Mouse (Mus musculus): ENCODE data around the gene Gp1bb. TPM values are rescaled to one million over a fixed set of nuclear protein-coding genes. Genes with fewer than 3 reads are reported as not detected.

Gene Gp1bb
- polyA plus RNA-seq, 1 experiment from 2014 or later = 7.4 TPM

DNA sequence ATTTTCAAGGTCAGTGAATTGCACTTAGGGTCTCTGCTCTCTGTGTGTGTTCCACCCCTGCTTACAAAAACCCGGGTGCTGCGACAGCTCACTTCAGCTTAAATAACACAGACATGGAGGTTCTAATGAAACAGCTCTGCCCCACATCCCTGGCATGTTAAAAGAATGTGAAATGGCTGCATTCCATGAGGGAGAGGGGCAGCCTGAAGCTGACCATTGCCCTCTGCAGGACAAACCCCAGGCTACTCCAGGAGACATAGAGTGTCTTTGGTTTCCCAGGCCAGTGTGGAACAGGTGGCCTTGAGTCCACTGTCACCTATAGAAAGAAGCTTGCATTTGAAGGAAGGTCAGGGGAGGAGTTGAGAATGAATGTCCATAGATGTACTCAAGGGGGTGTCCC lies 41.8 kb downstream of the Gp1bb start:
- Histone ChIP-seq H3K36me3 (no peaks in the 10 kb centered on the region), H3K4me3 (no peak overlapping the region), H3K27ac (no peak overlapping the region), H3K9me3 (no peaks in the 10 kb centered on the region), H3K27me3 (ENCODE audit: insufficient read depth, poor library complexity, severe bottlenecking) (peaks cover 83% of the 10 kb centered on the region), H3K4me1 (peaks cover 38% of the 10 kb centered on the region)
- no peak for DNase-seq (ENCODE audit: low spot score)
- 21% methylated on average over 2 of the region's 2 CpGs for WGBS

DNA sequence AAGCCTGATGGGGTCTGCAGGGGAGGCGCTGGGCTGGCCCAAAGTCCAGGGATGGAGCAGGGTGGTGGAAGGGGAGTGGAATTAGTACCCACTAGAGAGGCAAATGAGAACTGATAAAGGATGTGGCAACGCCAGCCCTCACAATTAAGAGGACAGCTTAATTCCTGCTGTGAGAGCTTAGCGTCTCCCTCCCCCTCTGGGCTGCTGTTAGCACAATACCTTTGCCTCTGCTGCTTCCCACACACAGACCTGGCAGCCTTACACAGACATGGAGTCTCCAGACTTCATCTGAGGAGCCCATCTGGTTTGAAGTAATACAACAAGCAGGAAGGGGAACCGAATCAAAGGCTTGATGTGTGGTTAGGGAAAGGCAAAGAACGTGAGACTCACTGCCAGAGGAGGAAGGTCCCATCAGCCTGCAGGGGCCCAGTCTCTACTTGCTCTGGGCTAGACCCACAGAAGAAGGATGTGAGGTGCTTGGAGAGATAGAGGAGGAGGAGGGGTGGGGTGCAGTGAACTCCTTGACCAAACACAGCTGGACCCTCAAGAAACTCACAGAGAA lies 44.5 kb downstream of the Gp1bb start:
- H3K9me3 ChIP-seq = no peaks in the 10 kb centered on the region
- WGBS = 15% methylated on average over 5 of the region's 5 CpGs
- H3K4me3 ChIP-seq = no peak overlapping the region
- H3K27ac ChIP-seq = no peak overlapping the region
- DNase-seq (ENCODE audit: low spot score) = no peak
- H3K27me3 ChIP-seq (ENCODE audit: insufficient read depth, poor library complexity, severe bottlenecking) = peaks cover 63% of the 10 kb centered on the region
- peaks cover 30% of the 10 kb centered on the region for H3K4me1 ChIP-seq
- H3K36me3 ChIP-seq = no peaks in the 10 kb centered on the region

DNA sequence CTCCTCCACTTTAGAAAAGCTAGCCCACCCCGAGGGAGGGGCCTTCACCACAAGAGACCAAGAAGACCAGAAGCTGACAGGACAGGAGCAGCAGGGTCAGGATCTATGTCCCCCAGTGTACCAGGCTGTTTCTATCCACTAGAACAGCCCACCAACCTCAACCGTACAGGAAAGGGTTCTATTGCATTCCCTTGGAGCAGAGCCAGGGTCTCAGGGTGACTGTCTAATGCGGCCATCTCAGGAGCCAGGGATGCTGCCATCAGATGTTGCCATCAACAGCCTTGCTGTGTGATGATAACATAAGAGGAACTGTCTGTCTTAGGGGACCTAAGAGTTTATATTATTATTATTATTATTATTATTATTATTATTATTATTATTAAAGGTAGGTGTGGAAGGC lies 45.1 kb downstream of the Gp1bb start:
- 41% methylated on average over 3 of the region's 3 CpGs for WGBS

DNA sequence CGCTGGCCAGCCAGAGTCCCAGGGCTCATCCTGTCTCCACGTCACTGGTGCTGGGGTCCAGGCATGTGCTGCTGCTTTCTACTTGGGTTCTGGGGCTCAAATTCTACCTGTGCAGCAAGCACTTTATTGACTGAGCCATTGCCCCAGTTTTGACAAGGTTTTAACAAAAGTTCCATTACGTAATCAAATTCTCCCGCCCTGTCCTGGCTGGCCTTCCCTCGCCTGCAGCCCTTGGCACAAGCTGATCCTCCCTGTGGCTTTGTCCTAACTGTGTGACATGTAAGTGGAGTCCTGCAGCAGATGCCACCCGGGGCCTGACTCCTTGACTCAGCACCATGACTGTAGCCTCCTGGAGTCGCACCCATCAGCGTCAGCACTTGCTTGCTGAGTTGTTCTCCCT lies 48.0 kb downstream of the Gp1bb start:
- DNase-seq (ENCODE audit: low spot score) = no peak
- 68% methylated on average over 8 of the region's 8 CpGs for WGBS

More for the DNA sequence above, 45.1 kb downstream of the Gp1bb start:
- Histone ChIP-seq H3K4me1 (peaks cover 24% of the 10 kb centered on the region), H3K27ac (no peak overlapping the region), H3K27me3 (ENCODE audit: insufficient read depth, poor library complexity, severe bottlenecking) (peaks cover 57% of the 10 kb centered on the region), H3K36me3 (no peaks in the 10 kb centered on the region), H3K4me3 (no peak overlapping the region), H3K9me3 (no peaks in the 10 kb centered on the region)
- DNase-seq (ENCODE audit: low spot score) = no peak

More for the DNA sequence above, 48.0 kb downstream of the Gp1bb start:
- peaks cover 6% of the 10 kb centered on the region; the same call in 1 of the 2 replicates for H3K4me1 ChIP-seq
- no peaks in the 10 kb centered on the region for H3K9me3 ChIP-seq
- H3K36me3 ChIP-seq = no peaks in the 10 kb centered on the region
- no peak overlapping the region for H3K27ac ChIP-seq
- peaks cover 29% of the 10 kb centered on the region for H3K27me3 ChIP-seq (ENCODE audit: insufficient read depth, poor library complexity, severe bottlenecking)
- H3K4me3 ChIP-seq = no peak overlapping the region

Other genes with a start within 250 kb of the Gp1bb start
- 40.1 and 47.7 TPM in 2 replicates for gene Txnrd2, start 196.0 kb downstream of the Gp1bb start, polyA plus RNA-seq (2016; fragmentation: Nextera tagmentation; extraction: Ambion mirVana)
- 83.5 and 102 TPM in 2 replicates for gene Comt, start 195.6 kb downstream of the Gp1bb start, polyA plus RNA-seq (2016; fragmentation: Nextera tagmentation; extraction: Ambion mirVana)
- 10.8 and 17.1 TPM in 2 replicates for gene Gnb1l, start 123.7 kb downstream of the Gp1bb start, polyA plus RNA-seq (2016; fragmentation: Nextera tagmentation; extraction: Ambion mirVana)
- gene Rtl10, start 123.5 kb downstream of the Gp1bb start, polyA plus RNA-seq (2016; fragmentation: Nextera tagmentation; extraction: Ambion mirVana) = 1.3 and 1.6 TPM in 2 replicates
- 1.00 and 6.9 TPM in 2 replicates for gene Tbx1, start 31.7 kb downstream of the Gp1bb start, polyA plus RNA-seq (2016; fragmentation: Nextera tagmentation; extraction: Ambion mirVana)
- gene Gm49601, start 4.0 kb upstream of the Gp1bb start, polyA plus RNA-seq (2016; fragmentation: Nextera tagmentation; extraction: Ambion mirVana) = 0.26 and 1.1 TPM in 2 replicates
- 4.3 and 11.7 TPM in 2 replicates for gene Sept5, start 7.6 kb upstream of the Gp1bb start, polyA plus RNA-seq (2016; fragmentation: Nextera tagmentation; extraction: Ambion mirVana)
- gene Cldn5, start 154.4 kb upstream of the Gp1bb start, polyA plus RNA-seq (2016; fragmentation: Nextera tagmentation; extraction: Ambion mirVana) = 3.2 and 18.4 TPM in 2 replicates
- 77.4 and 85.2 TPM in 2 replicates for gene Ufd1, start 189.4 kb upstream of the Gp1bb start, polyA plus RNA-seq (2016; fragmentation: Nextera tagmentation; extraction: Ambion mirVana)
- 50.8 and 58.4 TPM in 2 replicates for gene Cdc45, start 189.6 kb upstream of the Gp1bb start, polyA plus RNA-seq (2016; fragmentation: Nextera tagmentation; extraction: Ambion mirVana)
- gene 2510002D24Rik, start 214.2 kb upstream of the Gp1bb start, polyA plus RNA-seq (2016; fragmentation: Nextera tagmentation; extraction: Ambion mirVana) = 41.3 and 47.4 TPM in 2 replicates
- not detected in 2 replicates for gene Gm28539, start 214.2 kb upstream of the Gp1bb start, polyA plus RNA-seq (2016; fragmentation: Nextera tagmentation; extraction: Ambion mirVana)